Mouse (Mus musculus) neural tube, embryonic 12.5 days (tissue): Measurements from ENCODE around the gene Kif26a. TPM values are rescaled to one million over a fixed set of nuclear protein-coding genes. Genes with fewer than 3 reads are reported as not detected.

Experiments used
- ATAC-seq: fragments of 200-750 bp; cut with Nextera tagmentation; 2 replicates; pipeline ENCODE4 v1.8.0; 2017; ENCODE audit warnings: low read depth, mild to moderate bottlenecking, moderate TSS enrichment, moderate library complexity; ENCODE audit not compliant: low FRiP score
- H3K27ac ChIP-seq: fragments of 300-500 bp; sonication (generic); 2 replicates; pipeline ENCODE4 v1.5.1; 2016
- H3K27me3 ChIP-seq: fragments of 300-500 bp; sonication (generic); replicated peaks from 2 replicates; pipeline ENCODE4 v1.6.1; 2016; ENCODE audit warnings: mild to moderate bottlenecking
- H3K36me3 ChIP-seq: fragments of 300-500 bp; sonication (generic); 2 replicates; pipeline ENCODE4 v1.6.1; 2016; ENCODE audit warnings: mild to moderate bottlenecking
- H3K4me1 ChIP-seq: fragments of 300-500 bp; sonication (generic); 2 replicates; pipeline ENCODE4 v1.6.1; 2016
- H3K4me2 ChIP-seq: fragments of 300-500 bp; sonication (generic); replicated peaks from 2 replicates; pipeline ENCODE4 v1.6.1; 2016; ENCODE audit warnings: mild to moderate bottlenecking
- H3K4me3 ChIP-seq: fragments of 300-500 bp; sonication (generic); 2 replicates; pipeline ENCODE4 v1.5.1; 2016
- H3K9ac ChIP-seq: fragments of 300-500 bp; sonication (generic); 2 replicates; pipeline ENCODE4 v1.6.1; 2016; ENCODE audit warnings: mild to moderate bottlenecking
- H3K9me3 ChIP-seq: fragments of 300-500 bp; sonication (generic); 2 replicates; pipeline ENCODE4 v1.6.1; 2016; ENCODE audit warnings: mild to moderate bottlenecking
- WGBS: fragments of 180-500 bp; shearing (Covaris S2); methylation state at CpG from one replicate; pipeline ENCODE4 v1.1.7; 2016; 5-methylcytosine and 5-hydroxymethylcytosine counted together
- polyA plus RNA-seq: library from polyadenylated mRNA; unstranded; fragments of >200 nt; fragmentation: Nextera tagmentation; extraction: Ambion mirVana; gene quantifications from 2 replicates; pipeline ENCODE4 v1.2.1, GENCODE M21; 2016

The Kif26a gene
- polyA plus RNA-seq, 1 experiment from 2014 or later: 5.2 TPM

DNA sequence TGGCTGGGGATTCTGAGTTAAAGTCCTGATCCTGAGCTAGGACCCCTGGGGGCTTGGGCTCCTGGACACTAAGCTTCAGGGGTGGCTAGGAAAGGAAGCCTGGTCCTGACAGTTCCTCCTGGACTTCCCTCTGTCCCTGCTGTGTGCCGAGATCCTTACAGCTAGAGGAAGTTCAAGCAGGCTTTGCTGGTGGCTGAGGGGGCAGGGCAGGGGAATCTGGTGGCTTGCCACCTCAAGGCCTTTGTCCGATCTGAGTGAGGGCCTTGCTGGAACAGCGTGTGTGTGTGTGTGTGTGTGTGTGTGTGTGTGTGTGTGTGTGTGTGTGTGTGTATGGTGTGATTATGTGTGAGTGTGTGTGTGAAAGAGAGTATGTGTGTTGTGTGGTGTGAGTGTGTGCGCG is 8.5 kb downstream of the Kif26a start:
- Histone ChIP-seq H3K9ac (no peak overlapping the region), H3K9me3 (no peaks in the 10 kb centered on the region), H3K4me1 (peaks cover 53% of the 10 kb centered on the region), H3K27me3 (peaks cover 38% of the 10 kb centered on the region), H3K36me3 (no peaks in the 10 kb centered on the region), H3K4me2 (peak overlapping the region; percentile 37; the same call in 1 of the 2 replicates), H3K27ac (no peak overlapping the region; the same call in 1 of the 2 replicates), H3K4me3 (no peak overlapping the region)
- no peak for ATAC-seq
- WGBS: 51% methylated on average over 5 of the region's 5 CpGs

DNA sequence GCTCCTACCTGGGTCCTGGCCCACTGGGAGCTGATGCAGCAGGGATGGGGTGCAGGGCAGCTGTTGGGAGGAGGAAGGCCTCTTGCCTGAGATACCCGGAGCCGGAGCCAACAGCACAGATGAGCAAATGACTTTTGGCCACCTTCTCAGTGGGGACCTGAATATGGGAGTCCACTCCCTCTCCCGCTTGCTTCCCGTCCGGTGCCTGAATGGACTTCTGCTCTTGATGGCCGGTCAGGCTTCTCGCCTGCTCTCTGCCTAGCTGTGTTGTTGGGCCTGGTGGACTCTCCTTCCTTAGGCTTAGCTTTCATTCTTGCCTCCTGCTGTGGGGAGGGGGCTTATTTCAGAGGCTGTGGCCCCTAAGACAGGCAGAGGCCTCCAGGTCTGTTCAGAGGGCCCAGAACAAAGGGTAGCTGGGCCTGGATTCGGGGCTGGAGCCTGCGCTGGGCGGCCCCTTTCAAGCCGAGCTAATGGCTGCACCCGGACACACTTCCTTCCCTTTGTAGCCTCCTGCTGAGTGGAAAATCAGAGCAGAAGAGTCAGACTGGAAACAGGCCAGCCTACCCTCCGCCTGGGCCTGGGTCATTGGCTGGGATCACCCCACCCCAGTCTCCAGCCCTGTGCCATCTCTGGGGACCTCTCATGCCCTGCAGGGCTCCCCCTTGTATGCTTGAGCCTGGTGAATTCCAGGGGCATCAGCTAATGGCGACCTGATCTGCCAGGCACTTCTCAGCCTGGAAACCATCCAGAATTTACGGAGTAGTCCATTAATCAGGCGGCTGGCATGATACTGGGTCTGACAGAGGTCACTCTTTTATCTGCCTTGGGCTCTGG is 9.4 kb downstream of the Kif26a start:
- no peak overlapping the region for H3K4me3 ChIP-seq
- peaks cover 32% of the 10 kb centered on the region for H3K27me3 ChIP-seq
- peaks cover 44% of the 10 kb centered on the region for H3K4me1 ChIP-seq

DNA sequence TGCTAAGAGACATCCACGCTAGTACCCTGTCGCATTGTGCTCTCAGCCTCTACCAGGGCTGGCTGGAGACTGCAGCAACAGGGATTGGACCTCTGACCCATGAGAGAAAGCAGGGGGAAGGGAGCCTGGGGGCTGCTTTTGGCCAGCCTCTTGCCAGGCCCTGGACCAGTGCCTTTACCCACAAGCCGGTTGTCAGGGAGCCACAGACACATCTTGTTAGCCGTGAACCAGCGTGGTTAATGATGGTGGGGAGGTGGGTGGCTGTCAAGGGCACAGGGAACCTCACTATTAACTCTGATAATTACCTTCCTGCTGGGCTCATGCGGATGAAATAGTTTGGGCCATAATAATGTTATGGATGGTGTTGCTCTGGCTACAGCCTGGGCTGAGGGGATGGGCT is 10.8 kb downstream of the Kif26a start:
- ATAC-seq: no peak
- Histone ChIP-seq H3K4me2 (no peak overlapping the region), H3K9ac (peak overlapping the region; percentile 21; the same call in 1 of the 2 replicates), H3K9me3 (no peaks in the 10 kb centered on the region), H3K27me3 (peaks cover 28% of the 10 kb centered on the region), H3K27ac (0 out of 2 replicates have a peak overlapping the region, but pooled peaks have one; percentile 10), H3K4me3 (no peak overlapping the region), H3K4me1 (peaks cover 43% of the 10 kb centered on the region), H3K36me3 (no peaks in the 10 kb centered on the region)
- WGBS: 60% methylated on average over 6 of the region's 6 CpGs

More for the DNA sequence above, 9.4 kb downstream of the Kif26a start:
- ATAC-seq: peak; percentile 22; the same call in 1 of the 2 replicates
- Histone ChIP-seq H3K36me3 (no peaks in the 10 kb centered on the region), H3K9ac (no peak overlapping the region), H3K9me3 (no peaks in the 10 kb centered on the region), H3K4me2 (peak overlapping the region; percentile 37), H3K27ac (peak overlapping the region; percentile 50; the same call in 1 of the 2 replicates)
- WGBS: 24% methylated on average over 16 of the region's 16 CpGs

DNA sequence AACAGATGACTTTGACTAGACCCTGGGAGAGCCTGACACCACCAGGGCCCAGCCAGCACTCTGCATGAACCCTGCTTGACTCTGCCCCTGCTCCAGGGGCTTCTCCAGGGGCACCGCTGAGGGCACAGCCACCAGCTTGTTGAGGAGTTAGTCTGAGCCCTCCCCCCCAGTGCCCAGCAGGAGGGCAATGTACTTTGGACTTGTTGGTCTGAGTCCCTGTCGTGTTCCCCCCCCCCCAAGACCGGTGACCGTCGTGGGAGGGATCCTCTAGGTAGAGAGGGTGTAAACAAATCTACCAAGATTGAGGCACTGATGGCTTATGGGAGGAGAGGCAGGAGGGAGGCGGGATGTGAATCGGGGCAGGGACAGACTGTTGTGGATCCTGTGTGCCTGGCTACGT is 12.2 kb downstream of the Kif26a start:
- Histone ChIP-seq H3K9ac (no peak overlapping the region), H3K4me3 (no peak overlapping the region), H3K4me2 (no peak overlapping the region), H3K9me3 (no peaks in the 10 kb centered on the region), H3K27me3 (peaks cover 19% of the 10 kb centered on the region), H3K36me3 (no peaks in the 10 kb centered on the region), H3K27ac (no peak overlapping the region), H3K4me1 (peaks cover 58% of the 10 kb centered on the region)
- WGBS: 64% methylated on average over 8 of the region's 8 CpGs
- no peak for ATAC-seq

DNA sequence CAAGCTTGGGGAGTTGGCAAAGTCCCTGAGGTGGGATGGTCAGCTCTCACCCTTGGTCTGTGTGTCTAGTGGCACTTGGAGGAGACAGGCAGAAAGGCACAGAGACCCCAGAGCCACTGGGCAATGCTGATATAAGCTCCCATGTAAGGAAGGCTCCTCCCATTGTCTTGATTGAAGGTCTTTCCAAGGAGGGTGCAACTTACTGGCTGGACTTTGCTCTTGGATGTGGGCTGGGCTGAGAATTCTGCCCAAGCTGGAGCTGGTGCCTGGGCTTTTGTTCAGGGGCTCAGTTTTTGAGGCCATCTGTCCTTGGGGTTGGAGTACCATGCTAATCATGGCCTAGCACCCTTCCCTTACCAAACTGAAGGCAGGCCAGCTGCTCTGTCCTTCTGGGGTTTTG is 12.8 kb downstream of the Kif26a start:
- Histone ChIP-seq H3K9me3 (no peaks in the 10 kb centered on the region), H3K4me3 (no peak overlapping the region), H3K4me2 (no peak overlapping the region), H3K27ac (no peak overlapping the region), H3K4me1 (peaks cover 60% of the 10 kb centered on the region), H3K27me3 (peaks cover 16% of the 10 kb centered on the region), H3K9ac (no peak overlapping the region), H3K36me3 (no peaks in the 10 kb centered on the region)
- no peak for ATAC-seq

DNA sequence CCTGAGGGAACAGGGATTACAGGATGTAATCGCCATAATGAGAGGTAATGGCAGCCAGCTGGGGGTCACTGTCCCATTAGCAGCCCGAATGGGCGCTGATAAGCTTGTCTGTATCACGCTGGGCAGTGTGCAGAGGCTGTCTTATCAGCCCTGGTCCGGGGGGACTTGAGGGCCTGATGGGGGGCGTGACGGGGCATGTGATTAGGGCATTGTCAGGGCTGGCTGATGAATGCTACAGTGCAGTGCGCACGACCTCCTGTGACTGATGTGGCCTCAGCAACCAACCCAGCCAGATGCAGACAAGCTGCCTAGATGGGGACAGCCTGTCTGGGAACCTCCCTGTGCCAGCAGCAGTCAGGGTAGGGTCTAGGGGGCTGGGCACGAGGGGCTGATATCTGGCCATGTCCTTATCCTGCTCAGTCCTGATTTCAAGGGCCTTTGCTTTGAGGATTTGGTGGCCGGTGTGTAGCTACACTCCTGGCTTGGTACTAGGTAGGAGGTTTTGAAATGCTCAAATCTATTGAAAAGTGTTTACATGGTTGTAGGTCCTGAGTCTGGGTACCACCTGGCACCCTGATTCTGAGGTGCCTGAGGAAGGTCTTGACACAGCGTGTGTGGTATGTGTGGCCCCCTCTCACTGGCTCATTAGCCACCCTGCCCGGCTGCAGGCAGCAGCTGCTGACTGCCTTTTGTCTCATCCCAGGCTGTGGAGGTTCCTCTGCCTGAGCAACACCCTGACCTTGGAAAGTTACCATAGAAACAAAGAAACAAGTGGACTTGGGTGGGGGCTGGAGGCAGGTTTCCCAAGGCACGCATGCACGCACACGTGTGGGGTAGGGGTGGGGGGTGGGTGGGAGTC is 18.2 kb downstream of the Kif26a start:
- Histone ChIP-seq H3K4me2 (peak overlapping the region; percentile 12; the same call in 1 of the 2 replicates), H3K36me3 (no peaks in the 10 kb centered on the region), H3K27me3 (peaks cover 8% of the 10 kb centered on the region), H3K4me1 (peaks cover 66% of the 10 kb centered on the region), H3K9me3 (no peaks in the 10 kb centered on the region), H3K27ac (no peak overlapping the region; the same call in 1 of the 2 replicates), H3K9ac (no peak overlapping the region), H3K4me3 (no peak overlapping the region)
- WGBS: 20% methylated on average over 16 of the region's 16 CpGs
- ATAC-seq: peak; percentile 64

DNA sequence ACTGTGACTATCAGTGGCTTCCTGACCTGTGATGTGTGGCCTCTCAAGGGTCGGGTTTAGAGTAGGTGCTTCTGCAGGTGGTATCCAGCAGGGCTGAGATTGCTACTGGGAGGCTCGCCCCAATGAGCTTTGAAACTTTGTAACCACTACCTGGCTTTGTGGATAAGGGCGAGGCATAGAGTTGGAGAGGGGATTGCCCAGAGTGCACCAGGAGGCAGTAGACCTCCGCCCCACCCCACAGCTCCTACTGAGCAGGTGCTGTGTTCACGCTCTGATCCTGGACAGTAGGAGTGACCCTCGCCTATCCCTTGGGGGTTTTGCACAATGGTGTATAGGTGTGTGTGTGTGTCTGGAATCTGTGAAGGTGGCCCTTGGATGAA is 18.8 kb downstream of the Kif26a start:
- 74% methylated on average over 6 of the region's 6 CpGs for WGBS
- peak; percentile 30; the same call in 1 of the 2 replicates for ATAC-seq
- no peaks in the 10 kb centered on the region for H3K9me3 ChIP-seq
- H3K4me2 ChIP-seq: no peak overlapping the region
- H3K36me3 ChIP-seq: no peaks in the 10 kb centered on the region
- no peak overlapping the region for H3K4me3 ChIP-seq
- H3K4me1 ChIP-seq: peaks cover 70% of the 10 kb centered on the region
- peaks cover 8% of the 10 kb centered on the region for H3K27me3 ChIP-seq
- H3K27ac ChIP-seq: no peak overlapping the region
- no peak overlapping the region for H3K9ac ChIP-seq

DNA sequence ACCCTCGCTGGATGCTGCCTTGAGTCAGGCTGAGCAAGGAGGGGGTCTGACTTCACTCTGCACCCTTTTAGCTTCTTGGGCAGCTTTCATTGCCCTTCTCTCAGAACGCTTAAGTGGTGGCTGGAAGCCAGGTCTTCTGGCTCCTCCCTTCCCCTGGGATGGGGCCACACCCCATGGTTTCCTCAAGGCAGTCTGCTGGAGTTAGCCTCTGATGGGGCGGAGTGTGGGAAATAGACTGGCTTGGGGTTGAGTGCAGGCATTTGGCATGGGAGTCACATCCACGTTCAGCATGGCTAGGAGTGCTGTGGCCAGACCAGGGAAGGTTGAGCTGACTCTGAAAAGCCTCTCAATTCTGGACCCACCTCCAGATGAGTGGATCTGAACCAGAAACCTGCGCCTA is 23.2 kb downstream of the Kif26a start:
- Histone ChIP-seq H3K4me1 (peaks cover 56% of the 10 kb centered on the region), H3K27me3 (peaks cover 6% of the 10 kb centered on the region; the same call in 1 of the 2 replicates), H3K4me3 (no peak overlapping the region), H3K9ac (no peak overlapping the region), H3K4me2 (no peak overlapping the region), H3K36me3 (peaks cover 5% of the 10 kb centered on the region; the same call in 1 of the 2 replicates), H3K9me3 (no peaks in the 10 kb centered on the region), H3K27ac (no peak overlapping the region)
- ATAC-seq: no peak
- WGBS: 70% methylated on average over 5 of the region's 5 CpGs

DNA sequence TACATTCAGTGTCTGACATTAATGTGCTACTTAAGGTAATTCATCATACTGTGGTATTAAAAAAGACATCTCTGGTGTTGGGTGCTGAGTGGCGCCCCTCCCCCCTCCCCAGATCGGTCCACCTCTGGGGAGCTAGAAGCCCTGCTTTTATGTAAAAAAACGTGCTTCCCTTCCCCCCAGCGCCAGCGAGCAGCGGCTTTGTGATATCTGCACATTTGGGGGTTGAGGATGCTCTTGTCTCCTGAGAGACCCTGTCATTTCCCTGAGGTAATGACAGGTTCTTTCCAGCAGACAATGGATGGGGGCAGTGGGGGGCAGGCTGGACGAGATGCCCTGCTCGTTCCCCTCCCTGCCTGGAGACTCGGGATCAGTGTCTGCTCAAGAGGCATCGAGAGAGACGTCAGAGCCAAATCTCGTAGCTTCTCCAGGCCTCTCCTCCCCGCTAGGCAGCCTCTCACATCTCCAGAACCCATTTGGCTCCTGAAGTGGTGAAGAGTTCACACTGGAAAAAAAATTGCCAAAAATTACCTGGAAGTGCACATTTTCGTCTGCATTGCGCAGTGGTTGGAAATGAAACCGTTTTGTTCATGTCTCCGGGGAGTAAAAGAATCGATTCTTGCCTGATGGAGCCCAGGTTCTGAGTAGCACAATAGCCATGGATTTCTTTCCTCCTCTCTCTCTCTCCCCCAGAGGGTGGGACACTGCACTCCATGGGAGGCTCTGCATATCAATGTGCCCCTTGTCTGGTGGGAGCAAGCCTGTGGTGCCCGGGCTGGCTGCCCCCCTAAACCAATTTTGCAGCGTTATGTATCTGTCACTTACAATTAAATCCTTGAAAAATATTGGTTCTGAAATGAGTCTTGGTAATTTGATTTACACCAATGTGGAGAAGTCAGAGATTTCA is 24.9 kb downstream of the Kif26a start:
- no peak overlapping the region for H3K9ac ChIP-seq

DNA sequence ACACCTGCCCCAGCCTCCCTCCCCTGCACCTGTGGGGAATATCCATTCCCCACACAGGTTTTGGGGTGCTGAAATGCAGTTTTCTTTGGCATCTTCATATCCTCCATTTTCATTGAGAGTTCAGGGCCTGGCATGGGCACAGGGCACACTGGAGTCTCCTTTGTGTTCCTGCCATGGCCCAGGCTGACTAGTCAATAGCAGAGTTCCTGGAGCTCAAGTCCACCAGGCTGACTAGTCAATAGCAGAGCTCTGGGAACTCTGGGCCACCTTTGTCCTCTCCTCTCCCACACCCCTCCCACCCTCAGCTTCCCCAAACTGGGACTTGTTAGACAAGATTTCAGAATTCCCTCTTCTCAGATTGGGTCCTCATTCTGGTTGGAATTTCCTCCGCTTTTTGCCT is 25.6 kb downstream of the Kif26a start:
- peaks cover 6% of the 10 kb centered on the region; the same call in 1 of the 2 replicates for H3K27me3 ChIP-seq
- no peak overlapping the region for H3K27ac ChIP-seq
- no peak overlapping the region for H3K4me2 ChIP-seq
- peaks cover 15% of the 10 kb centered on the region for H3K36me3 ChIP-seq
- H3K4me1 ChIP-seq: peaks cover 40% of the 10 kb centered on the region
- H3K4me3 ChIP-seq: no peak overlapping the region
- 91% methylated on average over 1 of the region's 1 CpGs for WGBS
- no peak for ATAC-seq
- no peaks in the 10 kb centered on the region for H3K9me3 ChIP-seq
- H3K9ac ChIP-seq: no peak overlapping the region

More for the DNA sequence above, 24.9 kb downstream of the Kif26a start:
- WGBS: 23% methylated on average over 20 of the region's 20 CpGs
- peaks cover 12% of the 10 kb centered on the region for H3K36me3 ChIP-seq
- H3K27me3 ChIP-seq: peaks cover 6% of the 10 kb centered on the region; the same call in 1 of the 2 replicates
- no peaks in the 10 kb centered on the region for H3K9me3 ChIP-seq
- ATAC-seq: no peak
- H3K27ac ChIP-seq: no peak overlapping the region
- H3K4me2 ChIP-seq: peak overlapping the region; percentile 12; the same call in 1 of the 2 replicates
- no peak overlapping the region for H3K4me3 ChIP-seq
- H3K4me1 ChIP-seq: peaks cover 44% of the 10 kb centered on the region

DNA sequence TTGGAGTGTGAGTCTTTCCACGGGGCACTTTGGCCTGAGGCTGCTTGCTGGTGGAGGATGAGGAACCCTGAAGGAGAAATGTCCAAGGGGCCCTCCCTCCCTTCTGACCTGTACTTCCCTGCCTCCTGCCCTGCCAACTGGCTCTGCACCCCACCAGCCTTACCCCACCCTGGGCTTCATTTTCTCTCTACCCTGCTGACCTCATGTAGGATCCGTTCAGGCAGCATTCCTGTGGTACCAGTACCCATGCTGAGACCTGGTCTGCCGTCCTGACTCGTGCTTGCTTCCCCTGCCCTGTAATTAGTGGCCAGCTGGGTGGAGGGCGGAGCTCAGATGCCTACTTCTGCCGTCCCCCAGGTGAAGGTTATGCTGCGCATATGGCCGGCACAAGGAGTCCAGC is 26.2 kb downstream of the Kif26a start:
- ATAC-seq: no peak
- no peak overlapping the region for H3K27ac ChIP-seq

More for the DNA sequence above, 26.2 kb downstream of the Kif26a start:
- Histone ChIP-seq H3K36me3 (peaks cover 20% of the 10 kb centered on the region), H3K4me2 (no peak overlapping the region), H3K4me1 (peaks cover 37% of the 10 kb centered on the region), H3K9ac (no peak overlapping the region), H3K27me3 (peaks cover 6% of the 10 kb centered on the region; the same call in 1 of the 2 replicates), H3K4me3 (no peak overlapping the region), H3K9me3 (no peaks in the 10 kb centered on the region)
- 67% methylated on average over 8 of the region's 8 CpGs for WGBS
